Mouse (Mus musculus): Measurements from ENCODE around the gene Aamp. TPM values are rescaled to one million over a fixed set of nuclear protein-coding genes. Genes with fewer than 3 reads are reported as not detected.
A peak's percentile ranks its signal among the peaks of the same experiment; 100 is the strongest.
"Not testable (repeated sequence)": the region's sequence is repeated elsewhere in the genome, so short reads cannot be mapped to it uniquely, and the experiment has no call there.

Gene Aamp
- polyA plus RNA-seq, 1 experiment, result 102 TPM

DNA sequence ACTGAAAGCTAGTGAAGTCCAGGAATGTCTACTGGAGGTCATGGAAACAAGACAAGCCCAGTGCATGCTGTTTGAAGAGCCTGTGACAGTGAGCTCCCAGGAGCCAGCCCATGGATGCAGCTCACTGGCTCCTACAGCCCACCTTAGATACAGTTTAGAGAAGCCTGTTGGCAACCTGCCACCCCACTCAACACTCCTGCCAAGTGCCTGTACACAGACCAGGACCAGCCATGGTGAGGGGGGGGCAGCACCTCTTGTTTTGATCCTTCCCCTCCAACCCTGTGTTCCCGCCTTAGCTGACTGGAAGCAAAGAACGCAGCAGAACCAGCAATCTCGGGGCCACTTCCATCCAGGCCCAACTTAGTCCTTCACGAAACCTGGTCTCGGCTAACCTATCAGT lies 5.6 kb upstream of the Aamp start:
- TF ChIP-seq CTCF (IDR thresholded peaks at IDR 0.05; ENCODE audit: extremely low read depth, insufficient read depth, insufficient read length, insufficient replicate concordance) (no peak), POLR2A (IDR thresholded peaks at IDR 0.05; ENCODE audit: low read depth, low read length) (no peak)
- no peak overlapping the region for H3K27ac ChIP-seq (ENCODE audit: insufficient read depth, low read length)
- H3K27me3 ChIP-seq (ENCODE audit: control insufficient read depth, insufficient read depth, low read length), result no peaks in the 10 kb centered on the region
- no peak overlapping the region for H3K4me3 ChIP-seq (ENCODE audit: extremely low read depth, insufficient read depth, insufficient read length)
- H3K36me3 ChIP-seq (ENCODE audit: control insufficient read depth, insufficient read depth, low read length), result peaks cover 1% of the 10 kb centered on the region; the same call in 1 of the 2 replicates
- 86% methylated on average over 5 of the region's 5 CpGs for WGBS
- no peak for DNase-seq (ENCODE audit: low read depth in 1 of 2, low spot score in 2 of 2)
- peaks cover 4% of the 10 kb centered on the region; the same call in 1 of the 2 replicates for H3K4me1 ChIP-seq (ENCODE audit: control insufficient read depth, insufficient read depth, insufficient read length)

DNA sequence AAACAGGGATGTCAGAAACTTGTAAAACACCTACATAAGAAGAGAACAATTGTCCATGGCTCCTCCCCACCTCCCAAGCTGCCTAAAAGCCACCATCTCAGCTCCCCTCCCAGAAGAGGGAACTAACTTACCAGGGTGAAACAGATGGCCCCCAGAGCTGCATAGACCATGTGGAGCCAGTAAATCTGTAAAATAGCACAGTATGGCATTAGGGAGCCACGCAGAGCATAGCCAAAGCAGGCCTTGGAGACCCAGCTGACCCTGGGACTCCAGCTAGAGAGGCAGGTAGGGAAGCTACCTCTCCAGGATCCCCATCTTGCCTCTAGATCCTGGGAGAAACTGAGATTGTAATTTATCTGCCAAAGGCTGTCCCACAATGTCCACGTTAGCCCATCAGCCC lies 5.2 kb upstream of the Aamp start:
- no peak overlapping the region for H3K27ac ChIP-seq (ENCODE audit: insufficient read depth, low read length)

DNA sequence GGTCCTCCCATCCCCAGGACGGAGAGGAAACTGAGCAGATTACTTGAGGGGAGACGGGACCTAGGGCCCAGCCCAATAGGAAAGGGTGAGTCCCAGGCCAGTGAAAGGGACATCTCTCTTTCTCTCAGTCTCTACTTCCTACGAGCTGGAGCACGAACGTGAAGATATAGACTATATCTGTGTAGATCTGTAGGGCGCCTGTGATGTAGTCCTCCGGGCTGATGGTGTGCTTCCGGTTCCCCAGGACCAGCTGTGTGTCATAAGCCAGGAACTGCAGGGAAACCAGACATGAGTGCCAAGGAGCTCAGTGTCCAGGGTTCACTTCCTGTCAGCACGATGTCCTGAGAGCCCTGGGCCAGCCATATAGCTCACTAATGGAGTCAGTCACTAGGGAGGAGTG lies 4.7 kb upstream of the Aamp start:
- Histone ChIP-seq H3K27ac (ENCODE audit: insufficient read depth, low read length) (no peak overlapping the region), H3K27me3 (ENCODE audit: control insufficient read depth, insufficient read depth, low read length) (no peaks in the 10 kb centered on the region), H3K4me1 (ENCODE audit: control insufficient read depth, insufficient read depth, insufficient read length) (peaks cover 2% of the 10 kb centered on the region; the same call in 1 of the 2 replicates), H3K4me3 (ENCODE audit: extremely low read depth, insufficient read depth, insufficient read length) (no peak overlapping the region), H3K36me3 (ENCODE audit: control insufficient read depth, insufficient read depth, low read length) (peaks cover 1% of the 10 kb centered on the region; the same call in 1 of the 2 replicates)
- 85% methylated on average over 9 of the region's 9 CpGs for WGBS
- TF ChIP-seq POLR2A (IDR thresholded peaks at IDR 0.05; ENCODE audit: low read depth, low read length), result no peak
- TF ChIP-seq CTCF (IDR thresholded peaks at IDR 0.05; ENCODE audit: extremely low read depth, insufficient read depth, insufficient read length, insufficient replicate concordance), result no peak
- DNase-seq (ENCODE audit: low read depth in 1 of 2, low spot score in 2 of 2), result no peak

More for the DNA sequence above, 5.2 kb upstream of the Aamp start:
- no peak for DNase-seq (ENCODE audit: low read depth in 1 of 2, low spot score in 2 of 2)
- H3K36me3 ChIP-seq (ENCODE audit: control insufficient read depth, insufficient read depth, low read length), result peaks cover 1% of the 10 kb centered on the region; the same call in 1 of the 2 replicates
- peaks cover 2% of the 10 kb centered on the region; the same call in 1 of the 2 replicates for H3K4me1 ChIP-seq (ENCODE audit: control insufficient read depth, insufficient read depth, insufficient read length)
- H3K27me3 ChIP-seq (ENCODE audit: control insufficient read depth, insufficient read depth, low read length), result no peaks in the 10 kb centered on the region
- TF ChIP-seq POLR2A (IDR thresholded peaks at IDR 0.05; ENCODE audit: low read depth, low read length) (no peak), CTCF (IDR thresholded peaks at IDR 0.05; ENCODE audit: extremely low read depth, insufficient read depth, insufficient read length, insufficient replicate concordance) (no peak)
- no peak overlapping the region for H3K4me3 ChIP-seq (ENCODE audit: extremely low read depth, insufficient read depth, insufficient read length)
- 92% methylated on average over 2 of the region's 2 CpGs for WGBS

DNA sequence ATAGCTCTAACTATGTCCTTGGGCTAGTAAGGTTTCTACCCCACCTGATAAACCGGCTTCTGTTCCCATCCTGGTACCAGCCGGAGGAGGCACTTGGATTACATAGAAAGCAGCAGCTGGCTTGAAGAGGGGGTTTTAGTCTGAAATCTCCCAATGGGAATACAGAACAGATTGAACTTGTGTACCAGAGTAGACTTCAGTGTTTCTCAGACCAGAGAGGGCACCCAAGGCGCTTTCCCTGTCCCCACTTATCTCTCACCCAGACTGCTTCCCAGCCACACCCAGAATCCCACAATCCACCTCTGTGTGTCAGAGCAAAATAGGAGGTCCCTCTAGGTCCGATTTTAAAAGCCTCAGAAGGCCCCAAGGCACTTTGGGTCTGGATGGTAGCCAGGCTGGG lies 3.8 kb upstream of the Aamp start:
- Histone ChIP-seq H3K4me1 (ENCODE audit: control insufficient read depth, insufficient read depth, insufficient read length) (peaks cover 6% of the 10 kb centered on the region; the same call in 1 of the 2 replicates), H3K36me3 (ENCODE audit: control insufficient read depth, insufficient read depth, low read length) (peaks cover 1% of the 10 kb centered on the region; the same call in 1 of the 2 replicates), H3K4me3 (ENCODE audit: extremely low read depth, insufficient read depth, insufficient read length) (no peak overlapping the region), H3K27ac (ENCODE audit: insufficient read depth, low read length) (no peak overlapping the region), H3K27me3 (ENCODE audit: control insufficient read depth, insufficient read depth, low read length) (no peaks in the 10 kb centered on the region)
- WGBS, result 89% methylated on average over 4 of the region's 4 CpGs
- DNase-seq (ENCODE audit: low read depth in 1 of 2, low spot score in 2 of 2), result no peak
- no peak for TF ChIP-seq CTCF (IDR thresholded peaks at IDR 0.05; ENCODE audit: extremely low read depth, insufficient read depth, insufficient read length, insufficient replicate concordance)
- no peak for TF ChIP-seq POLR2A (IDR thresholded peaks at IDR 0.05; ENCODE audit: low read depth, low read length)

DNA sequence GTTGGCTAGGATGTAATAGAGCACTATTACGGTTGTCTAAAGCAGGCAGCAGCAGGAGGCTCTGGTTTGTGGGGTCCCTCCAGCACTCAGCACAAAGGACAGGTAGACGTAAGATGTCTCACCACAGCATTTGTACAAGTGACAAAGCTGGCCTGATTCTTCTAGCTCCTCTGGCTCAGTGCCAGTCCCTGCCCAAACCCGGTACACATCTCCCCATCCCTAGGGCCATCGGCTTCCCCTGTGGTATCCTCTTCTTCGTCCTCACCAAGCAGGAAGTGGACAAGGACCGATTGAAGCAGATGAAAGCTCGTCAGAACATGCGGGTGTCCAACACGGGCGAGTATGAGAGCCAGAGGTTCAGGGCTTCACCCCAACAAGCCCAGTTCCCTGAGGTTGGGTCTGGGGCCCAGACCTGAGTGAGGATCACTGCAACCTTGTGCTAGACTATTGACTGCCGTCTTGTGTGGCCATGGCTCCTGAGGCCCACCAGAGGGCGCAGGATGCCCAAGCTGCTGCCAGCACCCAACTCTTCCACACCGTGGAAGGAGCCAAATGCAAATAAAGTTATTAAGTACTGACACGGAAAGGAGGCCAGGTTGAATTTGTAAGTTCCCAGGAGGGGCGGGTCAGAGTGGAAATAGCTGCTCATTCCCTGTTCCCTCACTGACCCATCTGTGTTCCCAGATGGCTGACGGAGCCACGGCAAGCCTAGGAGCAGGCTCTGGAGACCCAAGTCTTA lies 2.5 kb upstream of the Aamp start:
- 59% methylated on average over 16 of the region's 17 CpGs for WGBS
- H3K27me3 ChIP-seq (ENCODE audit: control insufficient read depth, insufficient read depth, low read length); DNase-seq (ENCODE audit: low read depth in 1 of 2, low spot score in 2 of 2); H3K36me3 ChIP-seq (ENCODE audit: control insufficient read depth, insufficient read depth, low read length); H3K27ac ChIP-seq (ENCODE audit: insufficient read depth, low read length); H3K4me1 ChIP-seq (ENCODE audit: control insufficient read depth, insufficient read depth, insufficient read length); H3K4me3 ChIP-seq (ENCODE audit: extremely low read depth, insufficient read depth, insufficient read length): not testable (repeated sequence)

DNA sequence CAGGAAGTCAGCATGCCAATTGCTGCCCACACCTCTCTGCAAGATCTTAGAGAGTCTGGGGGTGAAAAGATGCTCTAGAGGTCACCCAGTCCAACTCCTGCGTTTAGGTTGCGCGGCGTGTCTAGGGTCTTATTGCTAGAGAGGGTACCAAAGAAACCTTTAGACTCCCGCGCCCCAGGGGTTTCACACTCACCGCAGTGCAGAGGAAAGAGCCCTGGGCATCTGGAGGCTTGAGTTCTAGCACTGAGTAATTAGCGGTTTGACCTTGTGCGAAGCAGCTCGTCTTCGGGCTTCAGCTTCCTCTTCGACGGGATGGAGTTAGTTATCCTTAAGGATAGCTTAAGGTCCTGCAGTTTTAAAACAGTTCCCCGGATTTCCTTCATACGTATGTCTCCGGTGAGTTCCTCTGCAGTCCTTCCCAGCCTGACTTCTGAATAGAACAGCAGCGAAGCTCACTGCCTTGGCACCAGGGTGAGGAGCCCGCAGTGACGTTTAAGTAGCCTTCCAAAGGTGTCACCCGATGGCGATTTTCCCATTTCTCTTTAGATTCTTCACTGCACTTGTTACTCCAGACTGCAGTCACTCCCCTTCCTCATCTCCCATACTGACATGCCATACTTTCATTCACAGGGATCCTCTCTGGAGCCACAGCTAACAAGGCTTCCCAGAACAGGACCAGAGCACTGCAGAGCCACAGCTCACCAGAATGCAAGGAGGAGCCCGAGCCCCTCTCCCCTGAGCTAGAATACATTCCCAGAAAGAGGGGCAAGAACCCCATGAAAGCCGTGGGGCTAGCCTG lies 873 bp upstream of the Aamp start:
- H3K27ac ChIP-seq (ENCODE audit: insufficient read depth, low read length), result peak overlapping the region; percentile 13; the same call in 1 of the 2 replicates
- H3K27me3 ChIP-seq (ENCODE audit: control insufficient read depth, insufficient read depth, low read length), result no peaks in the 10 kb centered on the region
- WGBS, result 6% methylated on average over 23 of the region's 23 CpGs

More for the DNA sequence above, 873 bp upstream of the Aamp start:
- Histone ChIP-seq H3K4me1 (ENCODE audit: control insufficient read depth, insufficient read depth, insufficient read length) (peaks cover 6% of the 10 kb centered on the region; the same call in 1 of the 2 replicates), H3K4me3 (ENCODE audit: extremely low read depth, insufficient read depth, insufficient read length) (peak overlapping the region; percentile 71), H3K36me3 (ENCODE audit: control insufficient read depth, insufficient read depth, low read length) (peaks cover 18% of the 10 kb centered on the region)
- no peak for DNase-seq (ENCODE audit: low read depth in 1 of 2, low spot score in 2 of 2)
- no peak for TF ChIP-seq POLR2A (IDR thresholded peaks at IDR 0.05; ENCODE audit: low read depth, low read length)
- no peak for TF ChIP-seq CTCF (IDR thresholded peaks at IDR 0.05; ENCODE audit: extremely low read depth, insufficient read depth, insufficient read length, insufficient replicate concordance)
